Mouse (Mus musculus) thymus, adult 2 months (tissue): Measurements from ENCODE around the gene Thbs4.

Experiments
- CTCF ChIP-seq: fragments of 200-500 bp; IDR thresholded peaks from 2 replicates; pipeline ENCODE4 v1.5.1; 2012; ENCODE audit warnings: mild to moderate bottlenecking, control low read depth, low read length, moderate library complexity, borderline replicate concordance; ENCODE audit not compliant: control insufficient read depth, poor library complexity, insufficient read depth; ENCODE audit errors: extremely low read depth
- POLR2A ChIP-seq: fragments of 200-500 bp; IDR thresholded peaks from 2 replicates; pipeline ENCODE4 v1.6.1; 2012; ENCODE audit warnings: mild to moderate bottlenecking, low read length, control low read depth, moderate library complexity; ENCODE audit not compliant: control insufficient read depth, poor library complexity, insufficient read depth; ENCODE audit errors: extremely low read depth

- no peak for TF ChIP-seq CTCF
- no peak for TF ChIP-seq POLR2A
Measured at GRCm38 (mm10) chr13:92731811-92732210, 62.8 kb downstream of the Thbs4 start.
